Mouse (Mus musculus): ENCODE results near the gene Cog8. TPM values are rescaled to one million over a fixed set of nuclear protein-coding genes. Genes with fewer than 3 reads are reported as not detected.
"Not testable (repeated sequence)": the region's sequence is repeated elsewhere in the genome, so short reads cannot be mapped to it uniquely, and the experiment has no call there.

Cog8 gene
- total RNA-seq, 1 experiment from 2014 or later = 15.0 TPM

DNA sequence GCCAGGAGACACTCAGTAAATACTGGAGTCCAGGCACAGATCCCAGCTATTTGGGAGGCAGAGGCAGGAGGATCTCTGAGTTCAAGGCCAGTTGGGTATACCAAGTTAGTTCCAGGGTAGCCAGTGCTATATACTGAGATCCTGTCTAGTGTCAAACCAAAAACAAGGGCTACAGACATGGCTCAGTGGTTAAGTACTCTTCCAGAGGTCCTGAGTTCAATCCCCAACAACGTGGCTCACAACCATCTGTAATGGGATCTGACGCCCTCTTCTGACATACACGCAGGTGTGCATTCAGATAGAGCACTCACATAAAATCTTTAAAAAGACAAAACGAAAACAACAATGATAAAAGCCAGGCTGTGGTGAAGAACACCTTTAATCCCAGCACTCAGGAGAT, 7.0 kb downstream of the Cog8 start:
- no peak for ATAC-seq (replicated peaks in 1 of 2; ENCODE audit: insufficient read depth in 1 of 2, low FRiP score in 2 of 2, low TSS enrichment in 1 of 2, low read depth in 1 of 2, poor library complexity in 2 of 2, severe bottlenecking in 2 of 2)

DNA sequence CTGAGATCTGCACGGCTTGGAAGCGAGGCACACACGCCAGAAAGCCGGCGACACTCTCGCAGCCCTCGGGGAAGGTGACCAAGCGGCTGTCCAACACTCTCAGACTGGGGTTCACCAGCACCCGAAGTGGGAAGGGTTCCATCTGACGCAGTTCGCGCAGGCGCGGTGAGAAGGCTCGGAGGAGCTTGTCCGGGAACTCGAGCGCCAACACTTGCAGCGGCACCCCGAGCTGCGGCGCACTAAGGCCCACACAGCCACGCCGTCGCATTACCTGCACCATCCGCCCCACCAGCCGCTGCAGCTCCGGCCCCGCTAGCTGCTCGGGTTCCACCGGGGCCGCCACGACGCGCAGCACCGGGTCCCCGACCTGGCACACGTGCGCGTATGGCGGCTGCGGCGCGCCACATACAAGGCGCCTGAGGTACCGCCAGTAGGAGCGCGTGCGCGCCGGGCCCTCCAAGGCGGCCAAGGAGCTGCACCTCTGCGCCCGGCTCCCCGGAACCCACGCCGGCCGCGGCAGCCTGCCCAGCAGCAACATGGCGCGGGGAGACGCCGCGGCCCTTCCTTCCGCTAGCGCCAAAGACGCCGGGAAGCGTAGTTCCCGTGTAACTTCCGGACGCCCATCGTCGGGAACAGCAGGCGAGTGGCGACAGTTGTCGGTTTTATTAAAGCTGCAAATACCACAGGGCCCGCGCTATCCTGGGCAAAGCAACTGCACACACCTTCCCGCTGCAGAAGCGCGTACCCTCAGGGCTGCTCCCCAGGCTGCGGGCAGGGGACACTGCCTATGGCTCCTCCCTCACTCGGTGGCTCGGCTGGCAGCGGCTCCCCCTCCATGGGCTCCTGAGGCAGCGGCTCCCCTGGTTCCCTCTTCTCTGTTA, 8.2 kb downstream of the Cog8 start, which contains the start of gene Pdf:
Gene Pdf (minus strand): TSS at position 554 of the 881 bp plus-strand sequence.
- ATAC-seq (replicated peaks in 1 of 2; ENCODE audit: insufficient read depth in 1 of 2, low FRiP score in 2 of 2, low TSS enrichment in 1 of 2, low read depth in 1 of 2, poor library complexity in 2 of 2, severe bottlenecking in 2 of 2) = peak; percentile 72 to 81

DNA sequence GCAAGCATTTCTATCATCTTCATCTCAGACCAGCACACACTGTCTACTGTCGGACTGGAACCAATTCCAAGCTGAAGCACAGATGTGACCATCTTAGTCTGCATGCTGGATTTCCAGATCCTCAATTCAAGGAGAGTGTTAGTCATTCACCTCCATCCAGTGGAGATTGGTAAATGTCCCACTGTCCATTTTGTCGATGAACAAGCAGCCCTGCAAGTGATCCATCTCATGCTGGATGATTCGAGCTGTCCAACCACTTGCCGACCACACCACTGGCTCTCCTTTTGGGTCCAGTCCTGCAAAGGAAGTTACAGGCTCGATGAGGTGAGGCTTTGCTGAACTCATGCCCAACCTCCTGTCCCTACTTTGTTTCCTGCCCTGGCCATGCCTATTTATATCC, 9.5 kb downstream of the Cog8 start:
- ATAC-seq (replicated peaks in 1 of 2; ENCODE audit: insufficient read depth in 1 of 2, low FRiP score in 2 of 2, low TSS enrichment in 1 of 2, low read depth in 1 of 2, poor library complexity in 2 of 2, severe bottlenecking in 2 of 2) = no peak

DNA sequence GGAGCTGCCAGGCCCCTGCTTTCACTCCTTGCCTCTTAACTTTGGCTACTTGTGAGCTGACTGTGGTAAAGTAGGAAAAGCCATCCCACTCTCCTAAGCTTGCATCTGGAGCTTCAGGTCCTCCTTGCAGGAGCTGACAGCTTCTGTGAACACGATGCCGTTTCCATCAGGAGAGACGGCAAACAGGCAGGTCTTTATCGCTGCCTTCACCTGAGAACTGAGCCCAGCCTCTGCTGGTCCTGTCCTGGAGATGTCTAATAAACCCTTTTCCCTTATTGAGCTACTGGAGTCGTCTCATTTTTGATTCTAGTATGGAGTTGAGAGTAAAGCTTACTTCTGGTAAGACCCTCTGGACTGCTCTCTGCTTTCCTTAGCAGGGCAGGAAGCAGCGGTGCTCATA, 11.0 kb downstream of the Cog8 start:
- no peak for ATAC-seq (replicated peaks in 1 of 2; ENCODE audit: insufficient read depth in 1 of 2, low FRiP score in 2 of 2, low TSS enrichment in 1 of 2, low read depth in 1 of 2, poor library complexity in 2 of 2, severe bottlenecking in 2 of 2)

- peak; percentile 18 to 64; a peak in 2 of 4 replicates for ATAC-seq (replicated peaks in 1 of 2; ENCODE audit: insufficient read depth in 1 of 2, low FRiP score in 2 of 2, low TSS enrichment in 1 of 2, low read depth in 1 of 2, poor library complexity in 2 of 2, severe bottlenecking in 2 of 2)
These were observed 15.9 kb downstream of the Cog8 start for GRCm38 (mm10) chr8:107040632-107041031.

- ATAC-seq (replicated peaks in 1 of 2; ENCODE audit: insufficient read depth in 1 of 2, low FRiP score in 2 of 2, low TSS enrichment in 1 of 2, low read depth in 1 of 2, poor library complexity in 2 of 2, severe bottlenecking in 2 of 2) = no peak
These were observed 19.9 kb downstream of the Cog8 start for GRCm38 (mm10) chr8:107036626-107037025.

GRCm38 (mm10) chr8:107035641-107036040, 20.8 kb downstream of the Cog8 start:
- no peak for ATAC-seq (replicated peaks in 1 of 2; ENCODE audit: insufficient read depth in 1 of 2, low FRiP score in 2 of 2, low TSS enrichment in 1 of 2, low read depth in 1 of 2, poor library complexity in 2 of 2, severe bottlenecking in 2 of 2)

DNA sequence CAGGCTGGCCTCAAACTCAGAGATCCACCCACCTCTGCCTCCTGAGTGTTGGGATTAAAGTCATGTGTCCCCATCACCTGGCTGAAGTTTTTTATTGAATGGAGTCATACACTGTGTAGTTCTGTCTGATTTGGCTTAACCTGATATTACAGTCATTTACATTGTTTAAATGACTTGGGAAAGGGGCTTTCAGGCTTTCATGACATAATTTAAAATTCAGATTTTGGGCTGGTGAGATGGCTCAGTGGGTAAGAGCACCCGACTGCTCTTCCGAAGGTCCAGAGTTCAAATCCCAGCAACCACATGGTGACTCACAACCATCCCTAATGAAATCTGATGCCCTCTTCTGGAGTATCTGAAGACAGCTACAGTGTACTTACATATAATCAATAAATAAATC, 22.9 kb downstream of the Cog8 start:
- not testable (repeated sequence) for ATAC-seq (replicated peaks in 1 of 2; ENCODE audit: insufficient read depth in 1 of 2, low FRiP score in 2 of 2, low TSS enrichment in 1 of 2, low read depth in 1 of 2, poor library complexity in 2 of 2, severe bottlenecking in 2 of 2)

- ATAC-seq (replicated peaks in 1 of 2; ENCODE audit: insufficient read depth in 1 of 2, low FRiP score in 2 of 2, low TSS enrichment in 1 of 2, low read depth in 1 of 2, poor library complexity in 2 of 2, severe bottlenecking in 2 of 2) = no peak; a peak in 1 of 4 replicates
These were observed 24.9 kb downstream of the Cog8 start for GRCm38 (mm10) chr8:107031577-107032090.

DNA sequence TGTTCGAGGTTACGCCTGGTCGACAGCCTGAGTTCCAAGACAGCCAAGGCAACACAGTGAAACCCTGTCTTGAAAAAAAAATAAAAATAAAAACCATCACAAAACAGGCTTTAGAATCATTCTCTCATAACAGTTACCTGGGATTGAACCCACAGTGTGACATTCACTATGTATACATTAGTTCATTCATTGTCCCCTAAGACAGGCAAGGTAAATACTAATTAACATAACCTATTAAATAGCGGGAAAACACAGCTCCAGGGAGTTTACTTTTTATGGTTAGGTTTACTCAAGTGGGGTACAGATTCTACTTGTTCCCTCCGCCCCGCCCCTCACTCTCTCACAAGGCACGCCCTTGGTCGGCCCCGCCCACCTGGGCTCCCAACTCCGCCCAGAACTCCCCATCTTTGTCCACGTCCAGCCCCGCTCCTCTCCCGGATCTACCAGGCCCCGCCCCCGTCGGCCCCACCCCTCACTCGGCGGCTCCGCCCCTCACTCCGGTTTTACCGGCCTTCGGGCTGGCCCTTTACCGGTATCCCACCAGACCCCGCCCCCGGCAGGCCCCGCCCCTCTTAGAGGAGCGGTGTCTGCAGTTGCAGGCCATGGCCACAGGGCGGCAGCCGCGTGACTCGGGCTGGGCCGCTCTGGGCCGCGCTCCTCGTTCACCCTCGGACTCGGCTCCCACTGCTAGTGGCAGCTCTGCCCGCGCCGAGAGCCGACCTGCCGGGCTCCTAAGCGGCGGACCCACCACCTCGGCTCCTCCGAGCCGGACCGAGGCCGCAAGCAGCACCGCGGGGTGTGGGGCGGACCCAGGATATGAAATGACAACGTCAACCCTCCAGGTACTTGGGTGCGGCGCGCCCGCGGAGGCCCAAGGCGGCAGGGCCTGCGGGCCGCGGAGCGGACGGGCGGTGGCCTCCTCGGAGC, 25.6 kb downstream of the Cog8 start, which contains the start of gene Vps4a:
Gene Vps4a (plus strand): TSS at position 573 of the 927 bp plus-strand sequence.
- peak; percentile 78 to 83 for ATAC-seq (replicated peaks in 1 of 2; ENCODE audit: insufficient read depth in 1 of 2, low FRiP score in 2 of 2, low TSS enrichment in 1 of 2, low read depth in 1 of 2, poor library complexity in 2 of 2, severe bottlenecking in 2 of 2)

- ATAC-seq (replicated peaks in 1 of 2; ENCODE audit: insufficient read depth in 1 of 2, low FRiP score in 2 of 2, low TSS enrichment in 1 of 2, low read depth in 1 of 2, poor library complexity in 2 of 2, severe bottlenecking in 2 of 2) = peak; percentile 54 to 81
These were observed 26.4 kb downstream of the Cog8 start for GRCm38 (mm10) chr8:107030058-107030457.

DNA sequence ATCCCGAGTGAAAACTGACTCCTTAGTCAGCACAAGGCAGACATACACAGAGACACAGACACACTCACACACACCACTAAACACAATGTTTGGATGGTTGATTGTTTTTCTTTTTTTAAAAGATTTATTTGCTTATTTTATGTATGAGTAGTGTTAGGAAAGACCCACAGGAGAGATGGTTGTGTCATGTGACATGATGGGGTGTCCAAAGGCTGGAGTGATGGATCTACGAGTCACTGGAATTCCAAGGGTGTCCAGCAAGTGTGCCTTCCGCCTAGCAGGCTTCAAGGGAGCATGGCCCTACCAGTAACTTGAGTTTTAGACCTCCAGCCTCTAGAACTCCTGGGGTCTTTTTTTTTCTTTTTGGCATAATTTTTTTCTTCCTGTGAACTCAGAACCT, 27.2 kb downstream of the Cog8 start:
- no peak for ATAC-seq (replicated peaks in 1 of 2; ENCODE audit: insufficient read depth in 1 of 2, low FRiP score in 2 of 2, low TSS enrichment in 1 of 2, low read depth in 1 of 2, poor library complexity in 2 of 2, severe bottlenecking in 2 of 2)

- ATAC-seq (replicated peaks in 1 of 2; ENCODE audit: insufficient read depth in 1 of 2, low FRiP score in 2 of 2, low TSS enrichment in 1 of 2, low read depth in 1 of 2, poor library complexity in 2 of 2, severe bottlenecking in 2 of 2) = no peak
These were observed 33.0 kb downstream of the Cog8 start for GRCm38 (mm10) chr8:107023479-107023878.

DNA sequence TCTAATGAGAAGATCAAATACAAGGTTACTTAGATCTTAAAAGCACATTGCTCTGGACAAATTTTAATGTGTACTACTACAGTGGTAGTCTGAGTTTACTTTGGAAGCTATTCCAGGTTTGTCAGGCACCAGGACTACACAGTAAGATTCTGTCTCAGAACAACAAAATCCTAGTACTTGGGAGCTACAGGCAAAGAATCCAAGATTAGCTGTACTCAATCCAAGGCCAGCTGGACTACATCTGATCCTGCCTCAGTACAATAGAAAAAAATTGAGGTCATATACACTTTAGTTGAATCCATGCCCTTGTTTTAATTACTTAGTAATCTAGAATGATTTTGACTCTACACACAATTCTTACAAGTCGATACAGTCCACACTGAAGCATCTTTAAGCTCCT, 41.6 kb downstream of the Cog8 start:
- no peak for ATAC-seq (replicated peaks in 1 of 2; ENCODE audit: insufficient read depth in 1 of 2, low FRiP score in 2 of 2, low TSS enrichment in 1 of 2, low read depth in 1 of 2, poor library complexity in 2 of 2, severe bottlenecking in 2 of 2)

- no peak for ATAC-seq (replicated peaks in 1 of 2; ENCODE audit: insufficient read depth in 1 of 2, low FRiP score in 2 of 2, low TSS enrichment in 1 of 2, low read depth in 1 of 2, poor library complexity in 2 of 2, severe bottlenecking in 2 of 2)
These were observed 43.8 kb downstream of the Cog8 start for GRCm38 (mm10) chr8:107012666-107013065.

GRCm38 (mm10) chr8:107007795-107008194, 48.7 kb downstream of the Cog8 start:
- ATAC-seq (replicated peaks in 1 of 2; ENCODE audit: insufficient read depth in 1 of 2, low FRiP score in 2 of 2, low TSS enrichment in 1 of 2, low read depth in 1 of 2, poor library complexity in 2 of 2, severe bottlenecking in 2 of 2) = no peak

DNA sequence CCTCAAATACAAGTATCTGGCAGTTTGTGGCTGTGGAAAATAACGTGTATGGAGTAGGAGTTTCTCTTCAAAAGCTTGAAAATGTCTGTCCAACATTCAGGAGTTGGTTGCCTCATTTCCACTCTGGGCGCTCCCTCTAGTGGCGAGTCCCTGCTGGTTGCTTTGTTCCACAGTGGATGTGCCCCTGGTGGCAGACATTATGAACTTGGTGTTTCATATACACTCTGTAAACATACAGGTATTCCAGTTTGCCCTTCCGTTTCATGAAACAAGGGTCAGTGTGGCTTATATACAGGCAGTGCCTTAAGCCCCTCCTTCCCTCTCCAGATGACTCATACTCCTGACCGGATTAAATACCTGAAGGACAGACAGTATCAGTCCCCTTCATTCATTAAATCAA, 54.0 kb downstream of the Cog8 start:
- peak; percentile 97 to 99 for ATAC-seq (replicated peaks in 1 of 2; ENCODE audit: insufficient read depth in 1 of 2, low FRiP score in 2 of 2, low TSS enrichment in 1 of 2, low read depth in 1 of 2, poor library complexity in 2 of 2, severe bottlenecking in 2 of 2)

DNA sequence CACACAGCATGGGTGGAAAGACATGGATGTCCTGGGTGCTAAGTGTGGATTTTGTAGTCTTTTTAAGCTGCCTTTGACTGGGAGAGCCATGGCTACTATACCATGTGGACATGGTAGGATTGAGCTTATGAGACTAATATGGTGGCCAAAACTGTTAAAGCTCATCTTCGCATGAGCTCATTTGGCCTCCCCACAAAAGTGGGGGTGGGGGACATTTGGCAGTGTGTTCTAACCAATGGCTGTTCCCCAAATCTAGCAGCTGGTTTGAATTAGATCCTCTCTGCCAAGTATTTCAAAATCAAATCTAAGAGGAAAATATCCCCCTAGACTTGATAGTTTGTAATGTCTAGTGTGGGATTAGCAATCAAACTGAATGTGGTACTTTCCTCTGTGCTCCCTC, 57.4 kb downstream of the Cog8 start:
- no peak for ATAC-seq (replicated peaks in 1 of 2; ENCODE audit: insufficient read depth in 1 of 2, low FRiP score in 2 of 2, low TSS enrichment in 1 of 2, low read depth in 1 of 2, poor library complexity in 2 of 2, severe bottlenecking in 2 of 2)

Data from hematopoietic stem cell, adult 5-6 weeks (primary cell).